Mouse (Mus musculus): Measurements from ENCODE around the gene Ms4a6d. TPM values are rescaled to one million over a fixed set of nuclear protein-coding genes. Genes with fewer than 3 reads are reported as not detected.
"Not testable (repeated sequence)": the region's sequence is repeated elsewhere in the genome, so short reads cannot be mapped to it uniquely, and the experiment has no call there.

Gene Ms4a6d
- polyA plus RNA-seq, 1 experiment from 2014 or later, result 6.0 TPM

- Histone ChIP-seq H3K27ac (ENCODE audit: low read length) (no peak overlapping the region), H3K4me2 (ENCODE audit: low read depth, low read length) (no peak overlapping the region), H3K9ac (ENCODE audit: low read depth, low read length) (no peak overlapping the region), H3K4me3 (ENCODE audit: low read length) (no peak overlapping the region), H3K4me1 (ENCODE audit: control insufficient read depth, insufficient read depth, low read length) (no peaks in the 10 kb centered on the region), H3K27me3 (replicated peaks; ENCODE audit: control insufficient read depth, insufficient read depth, low read length) (no peaks in the 10 kb centered on the region), H3K9me3 (ENCODE audit: control insufficient read depth, low read length) (no peaks in the 10 kb centered on the region), H3K36me3 (ENCODE audit: control insufficient read depth, insufficient read depth, low read length) (no peaks in the 10 kb centered on the region)
- ATAC-seq, result no peak
- WGBS, result 74% methylated on average over 2 of the region's 2 CpGs
Observed at GRCm38 (mm10) chr19:11589891-11590449, 14.7 kb downstream of the Ms4a6d start.

GRCm38 (mm10) chr19:11589205-11589604, 15.4 kb downstream of the Ms4a6d start:
- Histone ChIP-seq H3K4me3 (ENCODE audit: low read length) (no peak overlapping the region), H3K36me3 (ENCODE audit: control insufficient read depth, insufficient read depth, low read length) (no peaks in the 10 kb centered on the region), H3K4me1 (ENCODE audit: control insufficient read depth, insufficient read depth, low read length) (no peaks in the 10 kb centered on the region), H3K27me3 (replicated peaks; ENCODE audit: control insufficient read depth, insufficient read depth, low read length) (no peaks in the 10 kb centered on the region), H3K27ac (ENCODE audit: low read length) (no peak overlapping the region), H3K9ac (ENCODE audit: low read depth, low read length) (no peak overlapping the region), H3K4me2 (ENCODE audit: low read depth, low read length) (no peak overlapping the region), H3K9me3 (ENCODE audit: control insufficient read depth, low read length) (no peaks in the 10 kb centered on the region)
- ATAC-seq, result no peak
- WGBS, result 74% methylated on average over 4 of the region's 4 CpGs

GRCm38 (mm10) chr19:11574965-11575364, 29.7 kb downstream of the Ms4a6d start:
- no peak overlapping the region for H3K4me2 ChIP-seq (ENCODE audit: low read depth, low read length)
- 84% methylated on average over 8 of the region's 8 CpGs for WGBS
- no peak overlapping the region for H3K27ac ChIP-seq (ENCODE audit: low read length)
- no peaks in the 10 kb centered on the region for H3K9me3 ChIP-seq (ENCODE audit: control insufficient read depth, low read length)
- H3K36me3 ChIP-seq (ENCODE audit: control insufficient read depth, insufficient read depth, low read length), result no peaks in the 10 kb centered on the region
- no peak for ATAC-seq
- no peak overlapping the region for H3K9ac ChIP-seq (ENCODE audit: low read depth, low read length)
- H3K27me3 ChIP-seq (replicated peaks; ENCODE audit: control insufficient read depth, insufficient read depth, low read length), result no peaks in the 10 kb centered on the region
- no peak overlapping the region for H3K4me3 ChIP-seq (ENCODE audit: low read length)
- no peaks in the 10 kb centered on the region for H3K4me1 ChIP-seq (ENCODE audit: control insufficient read depth, insufficient read depth, low read length)

GRCm38 (mm10) chr19:11559560-11559959, 45.1 kb downstream of the Ms4a6d start:
- not testable (repeated sequence) for ATAC-seq; H3K4me1 ChIP-seq (ENCODE audit: control insufficient read depth, insufficient read depth, low read length); H3K9me3 ChIP-seq (ENCODE audit: control insufficient read depth, low read length); H3K27me3 ChIP-seq (replicated peaks; ENCODE audit: control insufficient read depth, insufficient read depth, low read length); H3K4me3 ChIP-seq (ENCODE audit: low read length); H3K36me3 ChIP-seq (ENCODE audit: control insufficient read depth, insufficient read depth, low read length); H3K27ac ChIP-seq (ENCODE audit: low read length); H3K9ac ChIP-seq (ENCODE audit: low read depth, low read length); H3K4me2 ChIP-seq (ENCODE audit: low read depth, low read length)

- H3K36me3 ChIP-seq (ENCODE audit: control insufficient read depth, insufficient read depth, low read length), result no peaks in the 10 kb centered on the region
- no peak for ATAC-seq
- H3K9ac ChIP-seq (ENCODE audit: low read depth, low read length), result no peak overlapping the region
- WGBS, result 86% methylated on average over 5 of the region's 5 CpGs
- no peaks in the 10 kb centered on the region for H3K27me3 ChIP-seq (replicated peaks; ENCODE audit: control insufficient read depth, insufficient read depth, low read length)
- H3K4me3 ChIP-seq (ENCODE audit: low read length), result no peak overlapping the region
- H3K4me1 ChIP-seq (ENCODE audit: control insufficient read depth, insufficient read depth, low read length), result no peaks in the 10 kb centered on the region
- H3K9me3 ChIP-seq (ENCODE audit: control insufficient read depth, low read length), result no peaks in the 10 kb centered on the region
- no peak overlapping the region for H3K4me2 ChIP-seq (ENCODE audit: low read depth, low read length)
- H3K27ac ChIP-seq (ENCODE audit: low read length), result no peak overlapping the region
Observed at GRCm38 (mm10) chr19:11554726-11555125, 49.9 kb downstream of the Ms4a6d start.

- no peak overlapping the region for H3K4me3 ChIP-seq (ENCODE audit: low read length)
- H3K36me3 ChIP-seq (ENCODE audit: control insufficient read depth, insufficient read depth, low read length), result no peaks in the 10 kb centered on the region
- no peak overlapping the region for H3K9ac ChIP-seq (ENCODE audit: low read depth, low read length)
- no peak for ATAC-seq
- H3K27ac ChIP-seq (ENCODE audit: low read length), result no peak overlapping the region
- no peaks in the 10 kb centered on the region for H3K4me1 ChIP-seq (ENCODE audit: control insufficient read depth, insufficient read depth, low read length)
- H3K4me2 ChIP-seq (ENCODE audit: low read depth, low read length), result no peak overlapping the region
- H3K9me3 ChIP-seq (ENCODE audit: control insufficient read depth, low read length), result no peaks in the 10 kb centered on the region
- H3K27me3 ChIP-seq (replicated peaks; ENCODE audit: control insufficient read depth, insufficient read depth, low read length), result no peaks in the 10 kb centered on the region
Observed at GRCm38 (mm10) chr19:11547911-11548310, 56.7 kb downstream of the Ms4a6d start.

GRCm38 (mm10) chr19:11544383-11544782, 60.3 kb downstream of the Ms4a6d start:
- H3K27me3 ChIP-seq (replicated peaks; ENCODE audit: control insufficient read depth, insufficient read depth, low read length); H3K9me3 ChIP-seq (ENCODE audit: control insufficient read depth, low read length); ATAC-seq; H3K9ac ChIP-seq (ENCODE audit: low read depth, low read length); H3K27ac ChIP-seq (ENCODE audit: low read length); H3K36me3 ChIP-seq (ENCODE audit: control insufficient read depth, insufficient read depth, low read length); H3K4me1 ChIP-seq (ENCODE audit: control insufficient read depth, insufficient read depth, low read length); H3K4me2 ChIP-seq (ENCODE audit: low read depth, low read length); H3K4me3 ChIP-seq (ENCODE audit: low read length): not testable (repeated sequence)
- WGBS, result 82% methylated on average over 2 of the region's 2 CpGs

- not testable (repeated sequence) for H3K9me3 ChIP-seq (ENCODE audit: control insufficient read depth, low read length); H3K36me3 ChIP-seq (ENCODE audit: control insufficient read depth, insufficient read depth, low read length); H3K9ac ChIP-seq (ENCODE audit: low read depth, low read length); H3K27ac ChIP-seq (ENCODE audit: low read length); H3K4me1 ChIP-seq (ENCODE audit: control insufficient read depth, insufficient read depth, low read length); H3K4me3 ChIP-seq (ENCODE audit: low read length); H3K4me2 ChIP-seq (ENCODE audit: low read depth, low read length); ATAC-seq; H3K27me3 ChIP-seq (replicated peaks; ENCODE audit: control insufficient read depth, insufficient read depth, low read length)
- WGBS, result 80% methylated on average over 1 of the region's 1 CpGs
Observed at GRCm38 (mm10) chr19:11540166-11540821, 64.4 kb downstream of the Ms4a6d start.

GRCm38 (mm10) chr19:11537336-11537735, 67.3 kb downstream of the Ms4a6d start:
- Histone ChIP-seq H3K4me2 (ENCODE audit: low read depth, low read length) (no peak overlapping the region), H3K4me1 (ENCODE audit: control insufficient read depth, insufficient read depth, low read length) (no peaks in the 10 kb centered on the region), H3K36me3 (ENCODE audit: control insufficient read depth, insufficient read depth, low read length) (no peaks in the 10 kb centered on the region), H3K9ac (ENCODE audit: low read depth, low read length) (no peak overlapping the region), H3K27me3 (replicated peaks; ENCODE audit: control insufficient read depth, insufficient read depth, low read length) (no peaks in the 10 kb centered on the region), H3K4me3 (ENCODE audit: low read length) (no peak overlapping the region), H3K27ac (ENCODE audit: low read length) (no peak overlapping the region), H3K9me3 (ENCODE audit: control insufficient read depth, low read length) (no peaks in the 10 kb centered on the region)
- ATAC-seq, result no peak
- WGBS, result 26% methylated on average over 2 of the region's 2 CpGs
